Mouse (Mus musculus) lung, embryonic 14.5 days (tissue): ENCODE measurements around the gene Shd. TPM values are rescaled to one million over a fixed set of nuclear protein-coding genes. Genes with fewer than 3 reads are reported as not detected.

Source experiments
- ATAC-seq: fragments of 200-750 bp; cut with Nextera tagmentation; 2 replicates; pipeline ENCODE4 v1.8.0; 2017; ENCODE audit warnings: mild to moderate bottlenecking, moderate TSS enrichment, moderate library complexity; ENCODE audit not compliant: insufficient read depth
- DNase-seq: peaks from one replicate; pipeline ENCODE4 v3.0.0-alpha.2; 2015
- H3K27ac ChIP-seq: fragments of 300-500 bp; sonication (generic); 2 replicates; pipeline ENCODE4 v1.5.1; 2014; ENCODE audit warnings: low read depth, mild to moderate bottlenecking, moderate library complexity
- H3K27me3 ChIP-seq: fragments of 300-500 bp; sonication (generic); 2 replicates; pipeline ENCODE4 v1.6.1; 2014; ENCODE audit warnings: low read length, control low read depth; ENCODE audit not compliant: insufficient read depth
- H3K36me3 ChIP-seq: fragments of 300-500 bp; sonication (generic); 2 replicates; pipeline ENCODE4 v1.6.1; 2014; ENCODE audit warnings: control low read depth; ENCODE audit not compliant: insufficient read depth
- H3K4me1 ChIP-seq: fragments of 300-500 bp; sonication (generic); 2 replicates; pipeline ENCODE4 v1.6.1; 2014; ENCODE audit warnings: antibody characterized with exemption, control low read depth; ENCODE audit not compliant: insufficient read depth
- H3K4me2 ChIP-seq: fragments of 300-500 bp; sonication (generic); 2 replicates; pipeline ENCODE4 v1.6.1; 2014; ENCODE audit warnings: mild to moderate bottlenecking
- H3K4me3 ChIP-seq: fragments of 300-500 bp; sonication (generic); 2 replicates; pipeline ENCODE4 v1.5.1; 2014; ENCODE audit warnings: low read depth, low read length
- H3K9ac ChIP-seq: fragments of 300-500 bp; sonication (generic); 2 replicates; pipeline ENCODE4 v1.6.1; 2014
- H3K9me3 ChIP-seq: fragments of 300-500 bp; sonication (generic); 2 replicates; pipeline ENCODE4 v1.6.1; 2016; ENCODE audit warnings: low read depth, low read length, control low read depth
- CTCF ChIP-seq: IDR thresholded peaks from 2 replicates; pipeline ENCODE4 v1.5.1; 2016; ENCODE audit warnings: antibody characterized with exemption, low read depth
- WGBS: fragments of 180-500 bp; shearing (Covaris S2); extraction: QIAGEN DNeasy Blood & Tissue Kit; methylation state at CpG from one replicate; pipeline ENCODE4 v1.1.7; 2014; 5-methylcytosine and 5-hydroxymethylcytosine counted together
- polyA plus RNA-seq: library from polyadenylated mRNA; unstranded; fragments of >200 nt; fragmentation: Nextera tagmentation; extraction: Ambion mirVana; gene quantifications from 2 replicates; pipeline ENCODE4 v1.2.1, GENCODE M21; 2014

Shd gene
- polyA plus RNA-seq, 1 experiment from 2014 or later, result 12.0 TPM

GRCm38 (mm10) chr17:56020400-56021084 is 50.3 kb downstream of the Shd start:
- ATAC-seq (no peak), DNase-seq (no peak)
- no peak overlapping the region for H3K4me3 ChIP-seq
- no peaks in the 10 kb centered on the region for H3K9me3 ChIP-seq
- 87% methylated on average over 6 of the region's 6 CpGs for WGBS
- H3K27ac ChIP-seq, result no peak overlapping the region
- H3K9ac ChIP-seq, result no peak overlapping the region
- H3K4me2 ChIP-seq, result no peak overlapping the region
- H3K4me1 ChIP-seq, result no peaks in the 10 kb centered on the region
- TF ChIP-seq CTCF, result no peak
- H3K36me3 ChIP-seq, result peaks cover 62% of the 10 kb centered on the region
- no peaks in the 10 kb centered on the region for H3K27me3 ChIP-seq

GRCm38 (mm10) chr17:56021161-56021910 is 51.1 kb downstream of the Shd start:
- TF ChIP-seq CTCF, result no peak
- H3K27me3 ChIP-seq, result no peaks in the 10 kb centered on the region
- no peaks in the 10 kb centered on the region for H3K9me3 ChIP-seq
- ATAC-seq, result no peak
- no peak for DNase-seq
- no peak overlapping the region for H3K9ac ChIP-seq
- H3K4me2 ChIP-seq, result no peak overlapping the region
- no peak overlapping the region for H3K27ac ChIP-seq
- no peak overlapping the region for H3K4me3 ChIP-seq
- 83% methylated on average over 4 of the region's 4 CpGs for WGBS
- peaks cover 57% of the 10 kb centered on the region for H3K36me3 ChIP-seq
- no peaks in the 10 kb centered on the region for H3K4me1 ChIP-seq

- Histone ChIP-seq H3K9me3 (no peaks in the 10 kb centered on the region), H3K4me2 (no peak overlapping the region), H3K36me3 (peaks cover 48% of the 10 kb centered on the region), H3K4me3 (no peak overlapping the region), H3K9ac (no peak overlapping the region), H3K27me3 (no peaks in the 10 kb centered on the region), H3K27ac (no peak overlapping the region), H3K4me1 (no peaks in the 10 kb centered on the region)
- DNase-seq, result no peak
- TF ChIP-seq CTCF, result no peak
- ATAC-seq, result no peak
- WGBS, result 69% methylated on average over 2 of the region's 2 CpGs
Observed at GRCm38 (mm10) chr17:56022131-56022988, 52.1 kb downstream of the Shd start.

- WGBS, result 80% methylated on average over 4 of the region's 4 CpGs
- no peak for ATAC-seq
- Histone ChIP-seq H3K4me3 (no peak overlapping the region), H3K4me2 (no peak overlapping the region), H3K36me3 (peaks cover 47% of the 10 kb centered on the region), H3K27me3 (no peaks in the 10 kb centered on the region), H3K27ac (no peak overlapping the region), H3K9me3 (no peaks in the 10 kb centered on the region), H3K4me1 (no peaks in the 10 kb centered on the region), H3K9ac (no peak overlapping the region)
- TF ChIP-seq CTCF, result no peak
- DNase-seq, result no peak
Observed at GRCm38 (mm10) chr17:56022989-56023290, 52.7 kb downstream of the Shd start.

- H3K27ac ChIP-seq, result no peak overlapping the region
- H3K36me3 ChIP-seq, result peaks cover 46% of the 10 kb centered on the region
- no peak overlapping the region for H3K4me3 ChIP-seq
- no peaks in the 10 kb centered on the region for H3K27me3 ChIP-seq
- DNase-seq, result no peak
- H3K4me2 ChIP-seq, result no peak overlapping the region
- 70% methylated on average over 5 of the region's 5 CpGs for WGBS
- H3K9ac ChIP-seq, result no peak overlapping the region
- H3K4me1 ChIP-seq, result no peaks in the 10 kb centered on the region
- TF ChIP-seq CTCF, result no peak
- no peak for ATAC-seq
- H3K9me3 ChIP-seq, result no peaks in the 10 kb centered on the region
Observed at GRCm38 (mm10) chr17:56023386-56023785, 53.1 kb downstream of the Shd start.

- no peak overlapping the region for H3K4me2 ChIP-seq
- DNase-seq (no peak), ATAC-seq (no peak)
- no peak overlapping the region for H3K4me3 ChIP-seq
- TF ChIP-seq CTCF, result no peak
- no peaks in the 10 kb centered on the region for H3K27me3 ChIP-seq
- H3K9ac ChIP-seq, result no peak overlapping the region
- H3K27ac ChIP-seq, result no peak overlapping the region
- 54% methylated on average over 2 of the region's 2 CpGs for whole genome bisulfite sequencing
- H3K4me1 ChIP-seq, result no peaks in the 10 kb centered on the region
- H3K9me3 ChIP-seq, result no peaks in the 10 kb centered on the region
- H3K36me3 ChIP-seq, result peaks cover 47% of the 10 kb centered on the region
Observed at GRCm38 (mm10) chr17:56024476-56024875, 54.2 kb downstream of the Shd start.

GRCm38 (mm10) chr17:56024931-56025330 is 54.7 kb downstream of the Shd start:
- DNase-seq (no peak), ATAC-seq (no peak)
- Histone ChIP-seq H3K9me3 (no peaks in the 10 kb centered on the region), H3K36me3 (peaks cover 47% of the 10 kb centered on the region; the same call in 1 of the 2 replicates), H3K27me3 (no peaks in the 10 kb centered on the region), H3K27ac (no peak overlapping the region), H3K4me1 (no peaks in the 10 kb centered on the region), H3K9ac (no peak overlapping the region), H3K4me2 (no peak overlapping the region), H3K4me3 (no peak overlapping the region)
- WGBS, result 65% methylated on average over 5 of the region's 5 CpGs
- no peak for TF ChIP-seq CTCF

Other genes starting within 250 kb of the Shd start
- gene Adgre4, start 220.5 kb upstream of the Shd start, polyA plus RNA-seq, result 0.20 TPM in 2 replicates
- gene Zfp119a, start 91.5 kb upstream of the Shd start, polyA plus RNA-seq, result 9.9 and 11.5 TPM in 2 replicates
- 13.3 and 16.4 TPM in 2 replicates for gene Zfp959, start 78.4 kb upstream of the Shd start, polyA plus RNA-seq
- 5.1 and 5.4 TPM in 2 replicates for gene Zfp119b, start 21.0 kb upstream of the Shd start, polyA plus RNA-seq
- 0.84 and 1.7 TPM in 2 replicates for gene Ebi3, start 17.8 kb upstream of the Shd start, polyA plus RNA-seq
- 21.8 and 22.0 TPM in 2 replicates for gene Yju2, start 11.4 kb upstream of the Shd start, polyA plus RNA-seq
- 6.6 and 11.5 TPM in 2 replicates for gene Fsd1, start 16.0 kb downstream of the Shd start, polyA plus RNA-seq
- 14.4 and 14.9 TPM in 2 replicates for gene Stap2, start 35.1 kb downstream of the Shd start, polyA plus RNA-seq
- gene Mpnd, start 35.2 kb downstream of the Shd start, polyA plus RNA-seq, result 127 TPM in 2 replicates
- gene Sh3gl1, start 66.2 kb downstream of the Shd start, polyA plus RNA-seq, result 154 and 160 TPM in 2 replicates
- gene Chaf1a, start 70.0 kb downstream of the Shd start, polyA plus RNA-seq, result 28.0 and 30.4 TPM in 2 replicates
- gene Ubxn6, start 104.6 kb downstream of the Shd start, polyA plus RNA-seq, result 30.5 and 31.3 TPM in 2 replicates
- gene Hdgfl2, start 109.2 kb downstream of the Shd start, polyA plus RNA-seq, result 96.2 and 111 TPM in 2 replicates
- gene Plin4, start 139.3 kb downstream of the Shd start, polyA plus RNA-seq, result 0.12 and 0.28 TPM in 2 replicates
- 0.34 and 0.86 TPM in 2 replicates for gene Plin5, start 147.1 kb downstream of the Shd start, polyA plus RNA-seq
- gene Lrg1, start 151.5 kb downstream of the Shd start, polyA plus RNA-seq, result 0.17 TPM in 1 of 2 replicates, not detected in the other
- gene Sema6b, start 169.9 kb downstream of the Shd start, polyA plus RNA-seq, result 1.7 and 1.8 TPM in 2 replicates
- 14.5 and 16.2 TPM in 2 replicates for gene Tnfaip8l1, start 192.0 kb downstream of the Shd start, polyA plus RNA-seq
- gene Mydgf, start 213.5 kb downstream of the Shd start, polyA plus RNA-seq, result 93.0 and 95.3 TPM in 2 replicates
- gene Dpp9, start 248.4 kb downstream of the Shd start, polyA plus RNA-seq, result 37.9 and 41.3 TPM in 2 replicates